Mouse (Mus musculus): ENCODE measurements around the gene Adamts3. TPM values are rescaled to one million over a fixed set of nuclear protein-coding genes. Genes with fewer than 3 reads are reported as not detected.

Adamts3 gene
- polyA plus RNA-seq, 1 experiment from 2014 or later = 4.2 TPM

- no peaks in the 10 kb centered on the region for H3K36me3 ChIP-seq
- no peaks in the 10 kb centered on the region for H3K27me3 ChIP-seq
- no peaks in the 10 kb centered on the region for H3K4me1 ChIP-seq (replicated peaks)
- H3K4me3 ChIP-seq = no peak overlapping the region
- ATAC-seq (ENCODE audit: low FRiP score) = no peak
- WGBS = 90% methylated on average over 5 of the region's 5 CpGs
- no peaks in the 10 kb centered on the region for H3K9me3 ChIP-seq
- H3K4me2 ChIP-seq = no peak overlapping the region
- no peak overlapping the region for H3K27ac ChIP-seq
- no peak overlapping the region for H3K9ac ChIP-seq
These were observed 135.9 kb downstream of the Adamts3 start for GRCm38 (mm10) chr5:89747149-89747659.

- no peak for ATAC-seq (ENCODE audit: low FRiP score)
- no peak overlapping the region for H3K4me3 ChIP-seq
- no peaks in the 10 kb centered on the region for H3K4me1 ChIP-seq (replicated peaks)
- H3K9me3 ChIP-seq = no peaks in the 10 kb centered on the region
- no peak overlapping the region for H3K4me2 ChIP-seq
- no peak overlapping the region for H3K9ac ChIP-seq
- no peak overlapping the region for H3K27ac ChIP-seq
- H3K36me3 ChIP-seq = no peaks in the 10 kb centered on the region
- no peaks in the 10 kb centered on the region for H3K27me3 ChIP-seq
- whole genome bisulfite sequencing = 95% methylated on average over 2 of the region's 2 CpGs
These were observed 138.0 kb downstream of the Adamts3 start for GRCm38 (mm10) chr5:89745112-89745511.

GRCm38 (mm10) chr5:89734759-89735158, 148.4 kb downstream of the Adamts3 start:
- no peak for ATAC-seq (ENCODE audit: low FRiP score)
- Histone ChIP-seq H3K27ac (no peak overlapping the region), H3K36me3 (no peaks in the 10 kb centered on the region), H3K9ac (no peak overlapping the region), H3K27me3 (no peaks in the 10 kb centered on the region), H3K9me3 (no peaks in the 10 kb centered on the region), H3K4me3 (no peak overlapping the region), H3K4me1 (replicated peaks) (no peaks in the 10 kb centered on the region), H3K4me2 (no peak overlapping the region)
- WGBS = 90% methylated on average over 2 of the region's 2 CpGs

- Histone ChIP-seq H3K9ac (no peak overlapping the region), H3K27ac (no peak overlapping the region), H3K4me2 (no peak overlapping the region), H3K4me3 (no peak overlapping the region), H3K27me3 (no peaks in the 10 kb centered on the region), H3K36me3 (no peaks in the 10 kb centered on the region), H3K9me3 (peaks cover 9% of the 10 kb centered on the region; the same call in 1 of the 2 replicates), H3K4me1 (replicated peaks) (no peaks in the 10 kb centered on the region)
- no peak for ATAC-seq (ENCODE audit: low FRiP score)
- WGBS = 94% methylated on average over 3 of the region's 3 CpGs
These were observed 152.7 kb downstream of the Adamts3 start for GRCm38 (mm10) chr5:89730411-89730810.

GRCm38 (mm10) chr5:89728117-89728516, 155.0 kb downstream of the Adamts3 start:
- no peak overlapping the region for H3K9ac ChIP-seq
- no peak overlapping the region for H3K4me2 ChIP-seq
- H3K9me3 ChIP-seq = peaks cover 9% of the 10 kb centered on the region; the same call in 1 of the 2 replicates
- no peaks in the 10 kb centered on the region for H3K27me3 ChIP-seq
- 86% methylated on average over 3 of the region's 3 CpGs for WGBS
- ATAC-seq (ENCODE audit: low FRiP score) = no peak
- no peaks in the 10 kb centered on the region for H3K36me3 ChIP-seq
- no peak overlapping the region for H3K4me3 ChIP-seq
- H3K4me1 ChIP-seq (replicated peaks) = no peaks in the 10 kb centered on the region
- H3K27ac ChIP-seq = no peak overlapping the region

- peaks cover 9% of the 10 kb centered on the region; the same call in 1 of the 2 replicates for H3K9me3 ChIP-seq
- no peak for ATAC-seq (ENCODE audit: low FRiP score)
- no peak overlapping the region for H3K9ac ChIP-seq
- WGBS = 83% methylated on average over 6 of the region's 6 CpGs
- H3K4me3 ChIP-seq = no peak overlapping the region
- H3K27me3 ChIP-seq = no peaks in the 10 kb centered on the region
- no peak overlapping the region for H3K27ac ChIP-seq
- no peak overlapping the region for H3K4me2 ChIP-seq
- H3K4me1 ChIP-seq (replicated peaks) = no peaks in the 10 kb centered on the region
- no peaks in the 10 kb centered on the region for H3K36me3 ChIP-seq
These were observed 155.6 kb downstream of the Adamts3 start for GRCm38 (mm10) chr5:89727497-89728057.

- no peak overlapping the region for H3K9ac ChIP-seq
- no peak for ATAC-seq (ENCODE audit: low FRiP score)
- WGBS = 58% methylated on average over 2 of the region's 2 CpGs
These were observed 168.6 kb downstream of the Adamts3 start for GRCm38 (mm10) chr5:89714552-89714951.

GRCm38 (mm10) chr5:89711116-89711859, 171.8 kb downstream of the Adamts3 start:
- no peaks in the 10 kb centered on the region for H3K4me1 ChIP-seq (replicated peaks)
- H3K9me3 ChIP-seq = no peaks in the 10 kb centered on the region
- H3K36me3 ChIP-seq = no peaks in the 10 kb centered on the region
- H3K4me2 ChIP-seq = no peak overlapping the region
- H3K9ac ChIP-seq = no peak overlapping the region
- no peaks in the 10 kb centered on the region for H3K27me3 ChIP-seq
- 87% methylated on average over 7 of the region's 7 CpGs for WGBS
- ATAC-seq (ENCODE audit: low FRiP score) = no peak
- no peak overlapping the region for H3K27ac ChIP-seq
- no peak overlapping the region for H3K4me3 ChIP-seq

More at GRCm38 (mm10) chr5:89714552-89714951, 168.6 kb downstream of the Adamts3 start:
- no peaks in the 10 kb centered on the region for H3K27me3 ChIP-seq
- H3K36me3 ChIP-seq = no peaks in the 10 kb centered on the region
- no peak overlapping the region for H3K4me2 ChIP-seq
- no peaks in the 10 kb centered on the region for H3K4me1 ChIP-seq (replicated peaks)
- H3K27ac ChIP-seq = no peak overlapping the region
- H3K9me3 ChIP-seq = no peaks in the 10 kb centered on the region
- H3K4me3 ChIP-seq = no peak overlapping the region

GRCm38 (mm10) chr5:89709459-89709858, 173.7 kb downstream of the Adamts3 start:
- Histone ChIP-seq H3K9me3 (no peaks in the 10 kb centered on the region), H3K4me3 (no peak overlapping the region), H3K27me3 (no peaks in the 10 kb centered on the region), H3K4me2 (no peak overlapping the region), H3K27ac (no peak overlapping the region), H3K9ac (no peak overlapping the region), H3K36me3 (0 out of 2 replicates have a peak, but pooled peaks cover 4% of the 10 kb centered on the region), H3K4me1 (replicated peaks) (0 out of 2 replicates have a peak, but pooled peaks cover 2% of the 10 kb centered on the region)
- WGBS = 58% methylated on average over 4 of the region's 4 CpGs
- ATAC-seq (ENCODE audit: low FRiP score) = no peak

GRCm38 (mm10) chr5:89704264-89704663, 178.9 kb downstream of the Adamts3 start:
- no peak overlapping the region for H3K4me2 ChIP-seq
- H3K9me3 ChIP-seq = no peaks in the 10 kb centered on the region
- ATAC-seq (ENCODE audit: low FRiP score) = peak; percentile 28; the same call in 1 of the 2 replicates
- H3K4me1 ChIP-seq (replicated peaks) = peaks cover 13% of the 10 kb centered on the region
- no peak overlapping the region for H3K4me3 ChIP-seq
- H3K27me3 ChIP-seq = no peaks in the 10 kb centered on the region
- 32% methylated on average over 1 of the region's 1 CpGs for WGBS
- no peak overlapping the region for H3K9ac ChIP-seq
- H3K36me3 ChIP-seq = 0 out of 2 replicates have a peak, but pooled peaks cover 4% of the 10 kb centered on the region
- H3K27ac ChIP-seq = no peak overlapping the region

GRCm38 (mm10) chr5:89701241-89702007, 181.7 kb downstream of the Adamts3 start:
- H3K4me3 ChIP-seq = no peak overlapping the region
- H3K27me3 ChIP-seq = no peaks in the 10 kb centered on the region
- no peak overlapping the region for H3K4me2 ChIP-seq
- H3K4me1 ChIP-seq (replicated peaks) = peaks cover 13% of the 10 kb centered on the region
- H3K27ac ChIP-seq = peak overlapping the region; percentile 63
- H3K9me3 ChIP-seq = no peaks in the 10 kb centered on the region
- ATAC-seq (ENCODE audit: low FRiP score) = peak; percentile 89
- no peak overlapping the region for H3K9ac ChIP-seq
- WGBS = 52% methylated on average over 9 of the region's 9 CpGs
- 0 out of 2 replicates have a peak, but pooled peaks cover 4% of the 10 kb centered on the region for H3K36me3 ChIP-seq

GRCm38 (mm10) chr5:89687826-89688225, 195.3 kb downstream of the Adamts3 start:
- no peaks in the 10 kb centered on the region for H3K36me3 ChIP-seq
- no peak overlapping the region for H3K4me2 ChIP-seq
- WGBS = 74% methylated on average over 1 of the region's 1 CpGs
- H3K4me3 ChIP-seq = no peak overlapping the region
- no peaks in the 10 kb centered on the region for H3K4me1 ChIP-seq (replicated peaks)
- H3K27ac ChIP-seq = no peak overlapping the region
- H3K9ac ChIP-seq = no peak overlapping the region
- H3K9me3 ChIP-seq = no peaks in the 10 kb centered on the region
- no peak for ATAC-seq (ENCODE audit: low FRiP score)
- no peaks in the 10 kb centered on the region for H3K27me3 ChIP-seq
